Mouse (Mus musculus) embryonic fibroblast, embryonic 13.5 days (primary cell): Measurements from ENCODE around the gene Cd200r2. TPM values are rescaled to one million over a fixed set of nuclear protein-coding genes. Genes with fewer than 3 reads are reported as not detected.

Source experiments
- H3K27ac ChIP-seq: 2 replicates; pipeline ENCODE4 v1.5.1; 2012; ENCODE audit warnings: low read length, control low read depth, inconsistent platforms; ENCODE audit not compliant: insufficient read depth
- H3K4me1 ChIP-seq: 2 replicates; pipeline ENCODE4 v1.6.1; 2011; ENCODE audit warnings: low read length; ENCODE audit not compliant: control insufficient read depth, insufficient read depth
- H3K4me3 ChIP-seq: 2 replicates; pipeline ENCODE4 v1.5.1; 2011; ENCODE audit warnings: mild to moderate bottlenecking, control low read depth, low read length; ENCODE audit not compliant: insufficient read depth
- CTCF ChIP-seq: IDR thresholded peaks from 2 replicates; pipeline ENCODE4 v1.5.1; 2011; ENCODE audit warnings: mild to moderate bottlenecking, control low read depth, low read length, moderate library complexity, borderline replicate concordance; ENCODE audit not compliant: insufficient read depth
- POLR2A ChIP-seq: IDR thresholded peaks from 2 replicates; pipeline ENCODE4 v1.6.1; 2011; ENCODE audit warnings: low read depth, mild to moderate bottlenecking, control low read depth, low read length, moderate library complexity
- polyA plus RNA-seq: library from polyadenylated mRNA; stranded (reverse); fragments of >200 nt; gene quantifications from 2 replicates; pipeline ENCODE4 v1.2.4, GENCODE M21; 2011; ENCODE audit warnings: low read depth; ENCODE audit not compliant: missing spikeins, insufficient read length

The Cd200r2 gene
- polyA plus RNA-seq, 1 experiment: not detected

DNA sequence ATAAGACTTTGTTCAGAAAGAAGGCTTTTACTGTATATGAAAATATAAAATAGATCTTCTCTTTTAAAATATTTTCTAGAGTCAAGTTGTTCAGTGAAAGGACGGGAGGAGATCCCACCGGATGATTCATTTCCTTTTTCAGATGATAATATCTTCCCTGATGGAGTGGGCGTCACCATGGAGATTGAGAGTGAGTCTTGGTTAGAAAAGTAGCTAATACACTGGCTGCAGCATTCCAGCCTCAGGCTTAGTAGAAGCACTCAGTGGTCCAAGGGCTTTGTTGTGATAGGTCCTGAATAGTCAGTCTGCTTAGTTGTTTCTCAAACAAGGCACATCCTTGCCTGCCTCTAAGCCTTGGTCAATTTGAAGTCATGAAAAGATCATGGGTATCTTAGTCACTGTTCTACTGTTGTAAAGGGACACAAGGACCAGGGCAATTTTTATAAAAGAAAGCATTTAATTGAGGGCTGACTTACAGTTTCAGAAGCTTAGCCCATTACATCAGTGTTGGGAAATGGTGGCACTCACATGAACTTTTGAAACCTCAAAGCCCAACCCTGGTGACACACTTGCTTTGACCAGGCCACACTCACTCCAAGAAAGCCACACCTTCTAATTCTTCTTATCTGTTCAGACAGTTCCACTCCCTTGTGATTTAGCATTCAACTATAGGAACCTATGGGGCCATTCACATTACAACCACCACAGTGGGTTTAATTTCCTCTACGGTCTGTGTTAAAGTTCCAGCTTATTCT is 84.6 kb downstream of the Cd200r2 start:
- no peak for TF ChIP-seq CTCF
- TF ChIP-seq POLR2A: no peak
- peak overlapping the region; percentile 77 for H3K27ac ChIP-seq
- no peak overlapping the region for H3K4me3 ChIP-seq
- peaks cover 2% of the 10 kb centered on the region for H3K4me1 ChIP-seq

DNA sequence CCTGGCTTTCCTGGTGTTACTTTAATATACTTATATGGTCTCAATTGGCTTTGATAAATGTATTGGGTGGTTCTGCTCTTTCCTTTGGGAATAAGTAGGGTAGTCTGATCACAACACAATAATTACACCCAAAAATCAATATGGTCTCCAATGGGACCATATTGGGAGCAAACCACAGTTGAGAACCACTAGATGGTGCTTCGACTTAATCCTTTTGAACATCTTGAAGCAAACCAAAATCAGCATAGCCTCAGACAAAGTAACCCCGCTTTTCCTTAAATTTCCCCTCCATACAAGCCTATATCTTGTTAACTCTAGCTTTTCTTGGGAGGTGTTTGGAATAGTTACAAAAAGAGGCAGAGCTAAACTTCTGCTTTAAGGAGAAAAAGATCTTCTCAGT is 95.4 kb downstream of the Cd200r2 start:
- Histone ChIP-seq H3K4me3 (no peak overlapping the region), H3K4me1 (no peaks in the 10 kb centered on the region), H3K27ac (no peak overlapping the region)
- TF ChIP-seq CTCF: no peak
- no peak for TF ChIP-seq POLR2A

GRCm38 (mm10) chr16:44962777-44963176 is 95.9 kb downstream of the Cd200r2 start:
- Histone ChIP-seq H3K4me1 (no peaks in the 10 kb centered on the region), H3K27ac (no peak overlapping the region), H3K4me3 (no peak overlapping the region)
- TF ChIP-seq POLR2A (no peak), CTCF (no peak)

- TF ChIP-seq POLR2A (no peak), CTCF (no peak)
- no peak overlapping the region; the same call in 1 of the 2 replicates for H3K27ac ChIP-seq
These were observed 97.9 kb downstream of the Cd200r2 start for GRCm38 (mm10) chr16:44964526-44965374.

DNA sequence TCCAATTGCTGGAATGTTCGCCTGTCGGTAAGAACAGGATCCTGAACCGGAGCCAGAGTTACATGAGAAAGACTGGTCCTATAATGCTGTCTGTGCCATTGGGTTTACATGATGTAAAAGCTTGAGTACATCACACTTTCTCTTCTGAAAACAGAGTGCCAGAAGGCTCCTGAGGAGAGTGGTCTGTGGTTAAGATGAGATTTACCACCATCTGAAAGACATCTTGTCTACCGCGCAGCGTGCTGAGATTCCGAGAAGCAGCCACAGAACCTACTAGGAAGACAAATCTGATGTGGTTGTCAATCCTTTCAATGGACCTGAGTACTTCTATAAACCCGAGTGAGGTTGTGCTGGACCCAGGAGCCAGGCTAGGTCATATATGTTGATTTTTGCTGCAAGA is 98.5 kb downstream of the Cd200r2 start:
- no peak for TF ChIP-seq POLR2A
- TF ChIP-seq CTCF: no peak
- no peak overlapping the region for H3K4me3 ChIP-seq
- H3K4me1 ChIP-seq: no peaks in the 10 kb centered on the region
- peak overlapping the region; percentile 44; the same call in 1 of the 2 replicates for H3K27ac ChIP-seq

More at GRCm38 (mm10) chr16:44964526-44965374, 97.9 kb downstream of the Cd200r2 start:
- Histone ChIP-seq H3K4me3 (no peak overlapping the region), H3K4me1 (no peaks in the 10 kb centered on the region)

Other genes starting within 250 kb of the Cd200r2 start
- gene Nepro, start 142.8 kb upstream of the Cd200r2 start, polyA plus RNA-seq: 17.5 and 19.6 TPM in 2 replicates
- 23.4 and 26.4 TPM in 2 replicates for gene Gtpbp8, start 120.7 kb upstream of the Cd200r2 start, polyA plus RNA-seq
- 0.27 and 1.1 TPM in 2 replicates for gene Cd200r1, start 101.4 kb upstream of the Cd200r2 start, polyA plus RNA-seq
- not detected in 2 replicates for gene Cd200r4, start 55.4 kb upstream of the Cd200r2 start, polyA plus RNA-seq
- gene Cd200r3, start 76.6 kb downstream of the Cd200r2 start, polyA plus RNA-seq: not detected in 2 replicates
- 640 and 641 TPM in 2 replicates for gene Ccdc80, start 226.3 kb downstream of the Cd200r2 start, polyA plus RNA-seq